Mouse (Mus musculus): Measurements from ENCODE around the gene Zfp112.

DNA sequence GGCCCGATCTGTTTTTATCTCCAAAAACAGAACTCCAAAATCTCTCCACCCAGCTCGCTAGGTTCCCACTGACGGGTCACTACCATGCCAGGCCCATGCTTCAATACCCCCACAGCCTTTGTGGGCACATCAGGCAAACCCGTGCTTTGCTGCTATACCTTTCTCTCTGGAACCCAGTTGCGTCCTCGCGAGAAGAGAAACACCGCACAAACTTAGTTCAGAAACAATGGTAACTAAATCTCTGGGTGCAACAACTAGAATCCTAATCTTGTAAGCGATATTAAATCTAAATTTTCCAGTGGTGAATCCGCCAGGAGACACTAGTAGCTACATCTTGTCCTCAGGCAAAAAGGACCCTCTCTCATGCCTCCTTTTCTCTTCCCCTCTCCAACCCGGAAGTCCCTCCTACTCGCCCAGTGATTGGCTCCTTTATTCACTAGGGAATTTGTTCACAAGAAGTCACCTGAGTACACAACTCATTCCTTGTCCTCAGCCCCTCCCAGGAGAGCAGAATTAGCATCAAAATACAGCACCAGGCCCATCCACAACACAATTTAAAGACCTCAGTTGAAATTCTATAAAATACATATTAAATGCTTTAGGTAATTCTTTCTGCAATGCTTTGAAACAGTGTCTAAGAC lies 24.5 kb upstream of the Zfp112 start:
- no peak for TF ChIP-seq CTCF (IDR thresholded peaks at IDR 0.05; ENCODE audit: borderline replicate concordance, insufficient read depth, low read length)
- no peak for TF ChIP-seq POLR2A (IDR thresholded peaks at IDR 0.05; ENCODE audit: low read depth, low read length)
